Mouse (Mus musculus): ENCODE data around the gene Zfand3.

DNA sequence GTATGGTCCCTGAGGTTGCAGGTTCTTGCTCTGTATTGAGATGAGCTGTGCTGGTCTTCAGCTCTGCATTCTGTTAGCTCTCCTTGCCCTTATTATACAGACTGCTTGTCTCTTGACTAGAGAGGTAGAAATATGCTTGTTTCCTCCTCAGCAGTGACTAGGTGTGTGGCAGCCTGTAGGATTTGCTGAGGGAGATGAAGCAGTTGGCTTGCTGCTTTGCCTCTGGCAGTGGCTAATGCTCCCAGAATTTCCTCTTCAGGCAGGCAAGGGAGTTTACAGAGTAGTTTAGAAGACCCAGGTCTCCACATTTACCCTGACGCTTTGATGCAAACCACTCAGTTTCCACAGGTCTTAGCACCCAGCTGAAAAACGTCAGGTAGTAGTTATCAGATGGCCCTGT, 189.1 kb downstream of the Zfand3 start:
- no peak for TF ChIP-seq CTCF (IDR thresholded peaks at IDR 0.05; ENCODE audit: borderline replicate concordance, insufficient read depth, low read depth, low read length)
- no peak for TF ChIP-seq POLR2A (IDR thresholded peaks at IDR 0.05; ENCODE audit: borderline replicate concordance, insufficient read depth, low read length)

All from cerebellum, adult 2 months (tissue).